Mouse (Mus musculus) neural tube, embryonic 13.5 days (tissue): ENCODE data around the gene Aqp6. TPM values are rescaled to one million over a fixed set of nuclear protein-coding genes. Genes with fewer than 3 reads are reported as not detected.

Experiments used
- ATAC-seq: fragments of 200-750 bp; cut with Nextera tagmentation; 2 replicates; pipeline ENCODE4 v1.8.0; 2017; ENCODE audit warnings: low read depth, mild to moderate bottlenecking, moderate TSS enrichment, moderate library complexity
- H3K27ac ChIP-seq: fragments of 300-500 bp; sonication (generic); replicated peaks from 2 replicates; pipeline ENCODE4 v1.5.1; 2015; ENCODE audit warnings: moderate library complexity, mild to moderate bottlenecking, inconsistent platforms
- H3K27me3 ChIP-seq: fragments of 300-500 bp; sonication (generic); 2 replicates; pipeline ENCODE4 v1.6.1; 2015; ENCODE audit warnings: mild to moderate bottlenecking, inconsistent platforms
- H3K36me3 ChIP-seq: fragments of 300-500 bp; sonication (generic); 2 replicates; pipeline ENCODE4 v1.6.1; 2015; ENCODE audit warnings: mild to moderate bottlenecking, inconsistent platforms
- H3K4me1 ChIP-seq: fragments of 300-500 bp; sonication (generic); replicated peaks from 2 replicates; pipeline ENCODE4 v1.6.1; 2015; ENCODE audit warnings: inconsistent platforms
- H3K4me2 ChIP-seq: fragments of 300-500 bp; sonication (generic); 2 replicates; pipeline ENCODE4 v1.6.1; 2015; ENCODE audit warnings: inconsistent platforms, mild to moderate bottlenecking, moderate library complexity
- H3K4me3 ChIP-seq: fragments of 300-500 bp; sonication (generic); 2 replicates; pipeline ENCODE4 v1.5.1; 2015; ENCODE audit warnings: mild to moderate bottlenecking, inconsistent platforms
- H3K9ac ChIP-seq: fragments of 300-500 bp; sonication (generic); 2 replicates; pipeline ENCODE4 v1.6.1; 2015; ENCODE audit warnings: moderate library complexity, mild to moderate bottlenecking, inconsistent platforms
- H3K9me3 ChIP-seq: fragments of 300-500 bp; sonication (generic); 2 replicates; pipeline ENCODE4 v1.6.1; 2016; ENCODE audit warnings: inconsistent platforms
- WGBS: fragments of 180-500 bp; shearing (Covaris S2); methylation state at CpG from one replicate; pipeline ENCODE4 v1.1.7; 2015; 5-methylcytosine and 5-hydroxymethylcytosine counted together
- polyA plus RNA-seq: library from polyadenylated mRNA; unstranded; fragments of >200 nt; fragmentation: Nextera tagmentation; extraction: Ambion mirVana; gene quantifications from 2 replicates; pipeline ENCODE4 v1.2.1, GENCODE M21; 2015

Aqp6 gene
- 3.5 and 3.6 TPM in 2 replicates for polyA plus RNA-seq

GRCm38 (mm10) chr15:99600986-99601822 lies at the start of gene Aqp6:
Gene Aqp6 (plus strand): TSS chr15:99601400.
- Histone ChIP-seq H3K4me1 (peaks cover 77% of the 10 kb centered on the region), H3K9me3 (no peaks in the 10 kb centered on the region), H3K27ac (peak within 1 kb of the TSS; percentile 87), H3K4me2 (peak within 1 kb of the TSS; percentile 27), H3K4me3 (no peak within 1 kb of the TSS), H3K36me3 (no peaks in the 10 kb centered on the region), H3K9ac (peak within 1 kb of the TSS; percentile 51; the same call in 1 of the 2 replicates), H3K27me3 (peaks cover 3% of the 10 kb centered on the region; the same call in 1 of the 2 replicates)
- no peak for ATAC-seq
- 44% methylated on average over 22 of the region's 22 CpGs for WGBS

GRCm38 (mm10) chr15:99553767-99554166 lies 47.4 kb upstream of the Aqp6 start:
- H3K9me3 ChIP-seq, result no peaks in the 10 kb centered on the region
- H3K36me3 ChIP-seq, result no peaks in the 10 kb centered on the region
- H3K4me1 ChIP-seq, result no peaks in the 10 kb centered on the region
- no peaks in the 10 kb centered on the region for H3K27me3 ChIP-seq
- ATAC-seq, result no peak
- no peak overlapping the region for H3K9ac ChIP-seq
- no peak overlapping the region for H3K27ac ChIP-seq
- WGBS, result 82% methylated on average over 6 of the region's 6 CpGs
- H3K4me3 ChIP-seq, result no peak overlapping the region
- no peak overlapping the region for H3K4me2 ChIP-seq

DNA sequence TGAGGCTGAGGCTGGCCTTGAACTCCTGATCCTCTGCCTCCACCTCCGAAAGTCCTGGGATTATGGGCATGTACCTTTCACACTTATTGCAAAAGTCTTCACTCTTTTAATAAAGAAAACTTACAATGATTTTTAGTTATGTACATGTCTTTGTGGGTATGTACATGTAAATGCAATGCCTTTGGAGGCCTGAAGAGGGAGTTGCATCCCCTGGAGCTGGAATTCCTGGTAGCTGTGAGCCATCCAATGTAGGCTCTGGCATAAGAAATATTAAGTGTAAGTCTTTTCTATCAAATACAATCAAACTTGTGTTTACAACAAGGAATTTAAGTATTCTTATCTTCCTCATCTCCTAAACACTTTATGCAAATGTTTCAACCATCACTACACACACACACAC lies 42.3 kb upstream of the Aqp6 start:
- 86% methylated on average over 1 of the region's 1 CpGs for WGBS
- no peak for ATAC-seq
- no peak overlapping the region for H3K4me3 ChIP-seq
- H3K9ac ChIP-seq, result no peak overlapping the region
- H3K9me3 ChIP-seq, result no peaks in the 10 kb centered on the region
- H3K27me3 ChIP-seq, result no peaks in the 10 kb centered on the region
- H3K36me3 ChIP-seq, result no peaks in the 10 kb centered on the region
- H3K4me2 ChIP-seq, result no peak overlapping the region
- H3K27ac ChIP-seq, result no peak overlapping the region
- H3K4me1 ChIP-seq, result peaks cover 2% of the 10 kb centered on the region; the same call in 1 of the 2 replicates

GRCm38 (mm10) chr15:99560246-99560645 lies 41.0 kb upstream of the Aqp6 start:
- no peaks in the 10 kb centered on the region for H3K27me3 ChIP-seq
- H3K4me1 ChIP-seq, result peaks cover 10% of the 10 kb centered on the region; the same call in 1 of the 2 replicates
- no peak overlapping the region for H3K9ac ChIP-seq
- no peaks in the 10 kb centered on the region for H3K36me3 ChIP-seq
- no peak overlapping the region for H3K27ac ChIP-seq
- ATAC-seq, result no peak
- H3K4me3 ChIP-seq, result no peak overlapping the region
- WGBS, result 81% methylated on average over 10 of the region's 10 CpGs
- H3K4me2 ChIP-seq, result no peak overlapping the region
- no peaks in the 10 kb centered on the region for H3K9me3 ChIP-seq

- H3K36me3 ChIP-seq, result no peaks in the 10 kb centered on the region
- no peak for ATAC-seq
These were observed 33.8 kb upstream of the Aqp6 start for GRCm38 (mm10) chr15:99567371-99567770.

GRCm38 (mm10) chr15:99568682-99569081 lies 32.5 kb upstream of the Aqp6 start:
- Histone ChIP-seq H3K9ac (no peak overlapping the region), H3K9me3 (no peaks in the 10 kb centered on the region), H3K4me1 (peaks cover 10% of the 10 kb centered on the region; the same call in 1 of the 2 replicates), H3K4me3 (no peak overlapping the region), H3K4me2 (no peak overlapping the region), H3K27ac (no peak overlapping the region), H3K27me3 (no peaks in the 10 kb centered on the region), H3K36me3 (no peaks in the 10 kb centered on the region)
- 67% methylated on average over 6 of the region's 6 CpGs for WGBS
- no peak for ATAC-seq

More at GRCm38 (mm10) chr15:99567371-99567770, 33.8 kb upstream of the Aqp6 start:
- no peak overlapping the region for H3K4me2 ChIP-seq
- H3K27me3 ChIP-seq, result no peaks in the 10 kb centered on the region
- peaks cover 10% of the 10 kb centered on the region; the same call in 1 of the 2 replicates for H3K4me1 ChIP-seq
- no peaks in the 10 kb centered on the region for H3K9me3 ChIP-seq
- H3K27ac ChIP-seq, result no peak overlapping the region
- 75% methylated on average over 4 of the region's 4 CpGs for WGBS
- H3K9ac ChIP-seq, result no peak overlapping the region
- H3K4me3 ChIP-seq, result no peak overlapping the region

DNA sequence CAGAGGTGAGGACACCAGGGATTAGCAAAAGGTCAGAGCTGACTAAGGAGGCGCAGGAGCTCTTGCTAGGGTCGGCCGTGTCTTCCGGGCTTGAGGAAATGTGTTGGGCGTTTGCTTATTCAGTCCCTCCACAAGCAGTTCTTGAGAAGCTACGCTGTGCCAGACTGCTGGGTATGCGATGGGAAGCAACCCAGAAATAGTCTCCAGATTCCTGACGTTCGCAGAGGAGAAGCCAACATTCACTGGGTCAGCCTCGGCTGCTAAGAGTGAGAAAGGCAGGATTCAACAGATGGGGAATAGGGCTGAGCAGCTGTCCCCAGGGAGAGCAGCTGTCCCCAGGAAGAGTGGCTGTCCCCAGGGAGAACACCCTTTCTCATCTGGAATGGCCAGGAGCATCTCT lies 32.1 kb upstream of the Aqp6 start:
- Histone ChIP-seq H3K27ac (no peak overlapping the region), H3K9ac (no peak overlapping the region), H3K36me3 (no peaks in the 10 kb centered on the region), H3K4me1 (peaks cover 6% of the 10 kb centered on the region; the same call in 1 of the 2 replicates), H3K4me2 (no peak overlapping the region), H3K27me3 (no peaks in the 10 kb centered on the region), H3K9me3 (no peaks in the 10 kb centered on the region), H3K4me3 (no peak overlapping the region)
- no peak for ATAC-seq
- 87% methylated on average over 10 of the region's 10 CpGs for WGBS

DNA sequence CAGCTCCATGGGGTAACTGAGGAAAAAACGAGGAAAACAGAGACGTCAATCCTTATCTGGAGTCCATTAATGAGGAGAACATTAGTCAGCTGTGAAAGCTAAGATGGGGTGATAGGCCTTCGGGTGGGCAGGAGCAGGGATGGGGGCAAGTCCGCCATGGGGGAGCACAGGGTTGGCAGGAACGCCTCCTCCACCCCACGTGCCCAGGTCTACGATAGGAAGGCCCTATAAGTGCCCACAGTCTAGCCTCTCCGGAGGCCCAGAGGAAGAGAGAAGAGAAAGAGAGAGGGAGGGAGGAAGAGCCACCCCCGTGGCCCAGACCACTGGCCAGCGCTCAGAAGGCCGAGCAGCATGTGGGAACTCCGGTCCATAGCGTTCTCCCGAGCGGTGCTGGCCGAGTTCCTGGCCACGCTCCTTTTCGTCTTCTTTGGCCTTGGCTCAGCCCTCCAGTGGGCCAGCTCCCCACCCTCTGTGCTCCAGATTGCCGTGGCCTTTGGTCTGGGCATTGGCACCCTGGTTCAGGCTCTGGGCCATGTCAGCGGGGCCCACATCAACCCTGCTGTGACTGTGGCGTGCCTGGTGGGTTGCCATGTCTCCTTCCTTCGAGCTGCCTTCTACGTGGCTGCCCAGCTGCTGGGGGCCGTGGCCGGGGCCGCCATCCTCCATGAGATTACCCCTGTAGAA lies 22.3 kb upstream of the Aqp6 start, which contains the start of gene Aqp2:
Aqp2 (plus strand) TSS at position 254 of the 684 bp plus-strand sequence.
- 86% methylated on average over 26 of the region's 26 CpGs for WGBS

DNA sequence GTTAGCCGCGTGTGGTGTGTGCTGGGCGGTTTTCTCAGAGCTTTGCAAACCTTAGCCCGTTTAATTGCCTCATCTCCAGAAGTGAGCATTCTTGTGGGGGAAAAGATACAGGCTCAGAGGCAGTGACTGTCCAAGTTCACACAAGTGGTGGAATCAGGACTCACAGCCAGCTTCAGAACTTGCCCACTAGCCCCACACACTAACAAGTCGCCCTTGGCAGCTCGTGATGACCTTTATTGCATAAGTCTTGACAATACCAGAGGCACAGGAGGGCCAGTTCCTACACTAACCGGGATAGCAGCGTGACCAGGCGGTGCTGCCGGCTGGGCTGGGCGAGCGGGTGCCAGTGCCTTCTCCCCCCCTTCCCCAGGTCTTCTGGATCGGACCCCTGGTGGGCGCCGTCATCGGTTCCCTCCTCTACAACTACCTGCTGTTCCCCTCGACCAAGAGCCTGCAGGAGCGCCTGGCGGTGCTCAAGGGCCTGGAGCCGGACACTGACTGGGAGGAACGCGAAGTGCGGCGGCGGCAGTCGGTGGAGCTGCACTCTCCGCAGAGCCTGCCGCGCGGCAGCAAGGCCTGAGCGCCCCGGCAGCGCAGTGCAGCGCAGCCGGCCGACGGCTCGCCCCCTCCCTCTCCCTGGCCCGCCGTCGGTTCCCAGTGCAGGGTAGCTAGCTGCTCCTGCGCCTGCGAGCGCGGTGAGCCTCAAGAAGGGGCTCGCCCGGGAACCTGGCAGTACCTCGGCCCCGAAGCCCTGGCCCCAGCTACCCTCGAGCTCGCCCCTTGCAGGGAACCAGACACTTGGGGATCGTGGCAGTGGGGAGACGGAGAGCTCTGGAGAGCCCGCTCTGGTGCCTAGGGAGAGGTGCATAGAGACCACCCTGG lies 17.5 kb upstream of the Aqp6 start:
- Histone ChIP-seq H3K9ac (peak overlapping the region; percentile 51), H3K4me3 (peak overlapping the region; percentile 25), H3K27me3 (peaks cover 96% of the 10 kb centered on the region), H3K9me3 (no peaks in the 10 kb centered on the region), H3K27ac (no peak overlapping the region), H3K36me3 (no peaks in the 10 kb centered on the region), H3K4me1 (peaks cover 23% of the 10 kb centered on the region), H3K4me2 (peak overlapping the region; percentile 50)
- 1% methylated on average over 49 of the region's 54 CpGs for WGBS
- ATAC-seq, result peak; percentile 38

More for the DNA sequence above, 22.3 kb upstream of the Aqp6 start, which contains the start of gene Aqp2:
- Histone ChIP-seq H3K36me3 (no peaks in the 10 kb centered on the region), H3K9ac (no peak within 1 kb of the TSS), H3K9me3 (no peaks in the 10 kb centered on the region), H3K4me3 (no peak within 1 kb of the TSS), H3K27ac (no peak within 1 kb of the TSS), H3K27me3 (peaks cover 48% of the 10 kb centered on the region), H3K4me2 (no peak within 1 kb of the TSS), H3K4me1 (peaks cover 11% of the 10 kb centered on the region)
- no peak for ATAC-seq

DNA sequence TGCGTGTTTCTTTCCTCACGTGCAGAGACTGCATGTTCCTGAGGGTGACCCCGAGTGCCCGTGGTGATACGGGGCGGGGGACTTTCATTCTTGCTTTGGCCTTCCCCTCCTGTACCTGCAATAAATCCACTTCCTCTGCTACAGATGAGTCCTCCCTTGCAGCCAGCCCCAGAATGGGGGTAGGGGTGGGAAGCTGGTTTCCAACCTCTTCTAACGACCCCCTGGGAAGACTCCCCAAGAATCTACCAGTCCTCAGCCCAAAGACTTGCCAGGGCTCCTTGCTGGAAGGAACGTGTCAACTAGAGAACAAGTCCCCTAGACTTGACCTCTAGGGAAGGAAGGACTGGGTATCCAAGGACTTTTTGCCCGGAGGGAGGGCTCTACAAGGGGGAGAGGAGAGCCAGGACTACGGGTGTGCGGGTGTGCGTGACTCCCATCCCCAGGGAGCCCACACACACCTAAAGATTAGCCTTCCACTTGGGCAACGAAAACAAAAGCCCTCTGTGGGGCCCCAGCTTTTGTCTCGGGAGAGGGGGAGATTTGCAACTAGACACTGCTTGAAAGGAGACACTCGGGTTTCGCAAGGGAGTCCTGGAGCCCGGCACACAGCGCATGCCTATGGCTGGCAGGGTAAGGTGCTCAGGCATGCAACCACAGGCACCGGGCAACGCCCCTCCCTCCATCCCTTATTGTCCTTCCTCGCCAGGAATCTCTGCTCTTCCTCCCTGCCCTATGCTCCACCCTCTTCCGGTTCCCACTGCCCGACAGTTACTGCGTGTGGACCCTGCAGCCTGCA lies 16.6 kb upstream of the Aqp6 start:
- H3K4me1 ChIP-seq, result peaks cover 23% of the 10 kb centered on the region
- H3K4me3 ChIP-seq, result peak overlapping the region; percentile 25
- H3K27ac ChIP-seq, result no peak overlapping the region
- ATAC-seq, result peak; percentile 10; the same call in 1 of the 2 replicates
- H3K9ac ChIP-seq, result peak overlapping the region; percentile 43
- H3K4me2 ChIP-seq, result peak overlapping the region; percentile 50
- 1% methylated on average over 23 of the region's 24 CpGs for WGBS
- peaks cover 100% of the 10 kb centered on the region for H3K27me3 ChIP-seq
- no peaks in the 10 kb centered on the region for H3K36me3 ChIP-seq
- no peaks in the 10 kb centered on the region for H3K9me3 ChIP-seq

DNA sequence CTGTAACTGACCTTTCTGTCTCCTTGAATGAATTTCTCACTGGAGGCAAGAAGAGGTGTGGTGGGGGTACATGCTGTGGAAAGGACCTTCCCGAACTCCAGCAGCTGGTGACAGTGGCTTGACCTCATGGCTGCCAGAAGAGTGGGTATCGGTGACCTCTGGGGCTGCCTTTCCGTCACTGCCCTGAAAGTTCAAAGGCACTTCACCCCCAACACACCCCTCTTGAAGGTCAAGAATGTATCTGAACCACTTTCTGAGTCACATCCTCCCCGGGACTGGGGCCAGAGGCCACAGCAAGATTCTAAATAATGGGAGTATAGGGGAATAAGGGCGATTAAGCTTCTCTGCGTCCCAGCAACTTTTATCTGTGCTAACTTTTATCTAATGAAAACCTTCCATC lies 15.5 kb upstream of the Aqp6 start:
- peaks cover 100% of the 10 kb centered on the region for H3K27me3 ChIP-seq
- no peak overlapping the region for H3K9ac ChIP-seq
- no peak overlapping the region for H3K4me2 ChIP-seq
- no peak overlapping the region for H3K4me3 ChIP-seq
- ATAC-seq, result no peak
- no peak overlapping the region for H3K27ac ChIP-seq
- peaks cover 27% of the 10 kb centered on the region for H3K4me1 ChIP-seq
- H3K36me3 ChIP-seq, result no peaks in the 10 kb centered on the region
- no peaks in the 10 kb centered on the region for H3K9me3 ChIP-seq
- 77% methylated on average over 6 of the region's 6 CpGs for WGBS
